11 mouse cellular contexts compared by ENCODE assay signal in the genomic region with DNA sequence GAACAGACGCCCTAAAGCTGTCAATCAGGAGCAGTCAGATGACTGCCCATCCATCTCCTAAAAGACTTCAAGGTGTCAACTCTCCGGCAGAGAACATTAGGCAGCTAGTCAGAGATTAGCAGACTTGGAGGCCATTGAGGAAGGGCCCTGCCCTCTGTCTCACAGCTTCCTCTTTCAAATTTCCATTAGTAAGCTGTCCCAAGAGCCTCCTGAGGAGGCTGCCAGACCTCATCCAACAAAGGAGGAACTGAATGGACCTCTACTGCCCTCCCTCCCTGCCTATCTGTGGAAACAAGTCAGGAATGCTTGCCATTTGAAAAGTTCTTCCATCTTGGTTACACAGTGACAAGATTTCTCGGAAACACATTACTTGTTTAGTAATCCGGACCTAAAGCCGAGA. TPM values are rescaled to one million over a fixed set of nuclear protein-coding genes. Genes with fewer than 3 reads are reported as not detected.
DNase-seq lines count a peak whose midpoint lies in the region; ATAC-seq and TF ChIP-seq lines count a peak whose summit lies in the region.
"Had no signal": no experiment of that assay in that cellular context is flagged by ENCODE, and none has a peak within 500 bp of the region (broad histone marks: within the 10 kb centered on the region; RNA-seq: fewer than 3 reads in every experiment).

No protein-coding gene starts in this region.

- no peak for TF ChIP-seq RAD21 in CH12.LX (IDR thresholded peaks at IDR 0.05; ENCODE audit: low read depth, low read length)

- H3K27ac ChIP-seq in heart, embryonic 12.5 days (ENCODE audit: poor library complexity, severe bottlenecking), result peak overlapping the region; percentile 97
- H3K27ac ChIP-seq in CH12.LX (ENCODE audit: insufficient read depth, low read depth) (peak overlapping the region; percentile 43), macrophage (peak overlapping the region; percentile 97)

- H3K9me3 ChIP-seq in heart, embryonic 12.5 days (replicated peaks), result no peaks in the 10 kb centered on the region
- no peaks in the 10 kb centered on the region for H3K9me3 ChIP-seq in CH12.LX (replicated peaks; ENCODE audit: low read length)

- in situ Hi-C loops in CH12.LX (cut with MboI; ENCODE audit: low pct_ligation_motif_present, low pct_unique_long_range_greater_than_20kb, low sequenced_read_pairs), result no loop called here

- peaks cover 53% of the 10 kb centered on the region for H3K4me1 ChIP-seq in heart, embryonic 12.5 days (replicated peaks)
- peaks cover 15 to 33% of the 10 kb centered on the region in 2 experiments for H3K4me1 ChIP-seq in CH12.LX (ENCODE audit: control insufficient read depth in 1 of 2, insufficient read depth in 2 of 2)

- TF ChIP-seq POLR2A in CH12.LX (IDR thresholded peaks at IDR 0.05; ENCODE audit: low read depth, low read length), result no peak

- no peak for ATAC-seq in heart, embryonic 12.5 days (ENCODE audit: insufficient number of reproducible peaks, low FRiP score)
- peak; percentile 83 for ATAC-seq in granulocyte monocyte progenitor cell, adult 5-6 weeks (replicated peaks; ENCODE audit: poor library complexity, severe bottlenecking)

- H3K9ac ChIP-seq in heart, embryonic 12.5 days, result no peak overlapping the region
- H3K9ac ChIP-seq in CH12.LX (ENCODE audit: insufficient read depth, low read depth), result peak overlapping the region; percentile 55

- intact Hi-C loops in heart, postnatal 25 days (cut with DNase I), result loop anchor here (2.0 kb wide), 1 partner anchor 15 kb away; the partner anchor contains the start of gene D5Ertd579e

- no peaks in the 10 kb centered on the region for H3K79me2 ChIP-seq in CH12.LX (replicated peaks; ENCODE audit: control insufficient read depth, extremely low read depth, insufficient read depth, poor library complexity, severe bottlenecking)
- peaks cover 4% of the 10 kb centered on the region; the same call in 1 of the 2 replicates for H3K79me2 ChIP-seq in macrophage (ENCODE audit: inconsistent target)

- 0 out of 2 replicates have a peak overlapping the region, but pooled peaks have one; percentile 66 for H3K4me2 ChIP-seq in heart, embryonic 12.5 days
- peak overlapping the region; percentile 64; the same call in 1 of the 2 replicates for H3K4me2 ChIP-seq in CH12.LX (ENCODE audit: insufficient read depth, low read depth, poor library complexity, severe bottlenecking)

- H3K27me3 ChIP-seq in heart, embryonic 12.5 days (replicated peaks), result no peaks in the 10 kb centered on the region
- H3K27me3 ChIP-seq in CH12.LX (replicated peaks), result no peaks in the 10 kb centered on the region

- peak; percentile 69 for TF ChIP-seq EP300 in CH12.LX (IDR thresholded peaks at IDR 0.05; ENCODE audit: low read length)

- DNase-seq in heart, postnatal 25 days (ENCODE audit: low spot score), result no peak
- DNase-seq in CH12.LX (ENCODE audit: extremely low read depth) (peak; percentile 54), MN1 (ENCODE audit: low spot score) (no peak)
- DNase-seq in cerebellum, postnatal 10 days, result no peak
- no peak for DNase-seq in layer of hippocampus, adult 18-20 months (ENCODE audit: low spot score in 2 of 2)
- DNase-seq: cerebellum, postnatal 36 days; kidney, adult 9 months; thymus, postnatal 36 days had no signal

- no peak for TF ChIP-seq CTCF in CH12.LX (conservative IDR thresholded peaks at IDR 0.05 in 1 of 2, IDR thresholded peaks at IDR 0.05 in 1 of 2; ENCODE audit: low read depth in 2 of 2, low read length in 2 of 2)

- 43% methylated on average over 5 of the region's 5 CpGs for WGBS in heart, embryonic 12.5 days
- 55% methylated on average over 5 of the region's 5 CpGs for WGBS in macrophage (ENCODE audit: missing documents)

- dilution Hi-C loops in CH12.LX (cut with MboI; ENCODE audit: extremely low pct_ligation_motif_present, extremely low pct_unique_long_range_greater_than_20kb, low sequenced_read_pairs), result no loop called here

- no peaks in the 10 kb centered on the region for H3K36me3 ChIP-seq in heart, embryonic 12.5 days
- peaks cover 0 to under 1% of the 10 kb centered on the region in 2 experiments for H3K36me3 ChIP-seq in CH12.LX (replicated peaks in 1 of 2; ENCODE audit: control insufficient read depth in 1 of 2, insufficient read depth in 1 of 2, low read length in 1 of 2)
- no peaks in the 10 kb centered on the region for H3K36me3 ChIP-seq in macrophage (ENCODE audit: inconsistent target)

- H3K4me3 ChIP-seq in heart, embryonic 12.5 days, result no peak overlapping the region
- H3K4me3 ChIP-seq in CH12.LX (replicated peaks in 1 of 3; ENCODE audit: low read depth in 2 of 3, low read length in 2 of 3, poor library complexity in 1 of 3) (peak overlapping the region in 2 of 3 experiments; percentile 48 to 54), macrophage (ENCODE audit: inconsistent target) (peak overlapping the region; percentile 2; the same call in 1 of the 2 replicates)

TF ChIP-seq in CH12.LX, 34 proteins besides CTCF, POLR2A, EP300 and RAD21:
- TF ChIP-seq ZNF384 (IDR thresholded peaks at IDR 0.05; ENCODE audit: low read depth, low read length) (no peak), MEF2A (IDR thresholded peaks at IDR 0.05; ENCODE audit: borderline replicate concordance, low read depth, low read length) (0 out of 2 replicates have a peak, but pooled peaks have one; percentile 32), IRF4 (IDR thresholded peaks at IDR 0.05; ENCODE audit: low read depth, low read length) (0 out of 2 replicates have a peak, but pooled peaks have one; percentile 30), BHLHE40 (IDR thresholded peaks at IDR 0.05; ENCODE audit: low read depth, low read length) (no peak), MAFK (IDR thresholded peaks at IDR 0.05; ENCODE audit: insufficient replicate concordance, low read length) (no peak), NRF1 (IDR thresholded peaks at IDR 0.05; ENCODE audit: low read depth, low read length) (no peak), TBP (conservative IDR thresholded peaks at IDR 0.05; ENCODE audit: low read depth, low read length) (no peak), JUND (conservative IDR thresholded peaks at IDR 0.05; ENCODE audit: low read depth, low read length) (no peak), MAX (IDR thresholded peaks at IDR 0.05; ENCODE audit: low read length) (0 out of 2 replicates have a peak, but pooled peaks have one; percentile 17), PAX5 (IDR thresholded peaks at IDR 0.05; ENCODE audit: low read length) (no peak), HCFC1 (IDR thresholded peaks at IDR 0.05; ENCODE audit: low read depth, low read length) (peak; percentile 14; the same call in 1 of the 2 replicates), USF1 (IDR thresholded peaks at IDR 0.05; ENCODE audit: low read depth, low read length) (no peak), SIN3A (IDR thresholded peaks at IDR 0.05; ENCODE audit: low read length) (peak; percentile 35; the same call in 1 of the 2 replicates), ELF1 (IDR thresholded peaks at IDR 0.05; ENCODE audit: low read depth, low read length) (0 out of 2 replicates have a peak, but pooled peaks have one; percentile 25)
TF ChIP-seq in CH12.LX: peak in this region for 6.

RNA-seq across cellular contexts. Expression of gene D5Ertd579e, which starts 16.0 kb away (rescaled TPM):
- polyA plus RNA-seq in heart, embryonic 12.5 days (2016; fragmentation: Nextera tagmentation; extraction: Ambion mirVana), result 35.1 and 37.2 TPM in 2 replicates
- 10 to 100 TPM; 79.8 to 91.2 TPM for total RNA-seq in heart, postnatal 25 days (2021)
- total RNA-seq in CH12.LX (2012; rRNA removed) (13.6 and 13.7 TPM in 2 replicates), CH12.LX (2014; rRNA removed) (21.6 and 22.9 TPM in 2 replicates)
- polyA plus RNA-seq in CH12.LX (2012; ENCODE audit: insufficient read length, low read depth) (23.7 and 29.4 TPM in 2 replicates), macrophage (2018) (17.3 to 23.8 TPM (median 23.4 TPM) in 3 replicates)
- total RNA-seq in granulocyte monocyte progenitor cell, adult 5-6 weeks (2014; fragmentation: Nextera tagmentation), result 20.5 and 20.9 TPM in 2 replicates
- total RNA-seq in granulocyte monocyte progenitor cell, adult 5-6 weeks (2017), result 14.2 and 23.8 TPM in 2 replicates
- 100 to 1,000 TPM in 22 of 26 experiments, 10 to 100 TPM in 4; 70.8 to 283 (median 183) TPM for total RNA-seq in macrophage (2018; cell fraction: chromatin; rRNA removed)
- 10 to 100 TPM; 13.7 to 40.9 (median 24.9) TPM for total RNA-seq in macrophage (2018; cell fraction: cytosol; rRNA removed)
- 100 to 1,000 TPM in 14 of 26 experiments, 10 to 100 TPM in 12; 49.9 to 175 (median 103) TPM for total RNA-seq in macrophage (2018; cell fraction: nucleus; rRNA removed)
- total RNA-seq in layer of hippocampus, adult 18-20 months (2021), result 10 to 100 TPM; 89.0 to 98.6 TPM

RNA-seq across cellular contexts. Expression of gene Bloc1s4, which starts 36.6 kb away (rescaled TPM):
- 21.0 and 21.3 TPM in 2 replicates for polyA plus RNA-seq in heart, embryonic 12.5 days (2016; fragmentation: Nextera tagmentation; extraction: Ambion mirVana)
- total RNA-seq in heart, postnatal 25 days (2021), result 10 to 100 TPM; 12.9 to 13.0 TPM
- total RNA-seq in CH12.LX (2012; rRNA removed) (20.9 and 23.9 TPM in 2 replicates), CH12.LX (2014; rRNA removed) (23.3 and 24.6 TPM in 2 replicates)
- polyA plus RNA-seq in CH12.LX (2012; ENCODE audit: insufficient read length, low read depth) (21.2 and 22.9 TPM in 2 replicates), macrophage (2018) (6.8 to 19.4 TPM (median 17.0 TPM) in 3 replicates)
- 5.2 and 10.2 TPM in 2 replicates for total RNA-seq in granulocyte monocyte progenitor cell, adult 5-6 weeks (2014; fragmentation: Nextera tagmentation)
- total RNA-seq in granulocyte monocyte progenitor cell, adult 5-6 weeks (2017), result 17.1 and 20.9 TPM in 2 replicates
- total RNA-seq in macrophage (2018; cell fraction: chromatin; rRNA removed), result 10 to 100 TPM in 8 of 26 experiments, 1 to 10 TPM in 18; 1.0 to 15.7 (median 7.3) TPM
- 10 to 100 TPM; 15.1 to 21.6 (median 18.8) TPM for total RNA-seq in macrophage (2018; cell fraction: cytosol; rRNA removed)
- 10 to 100 TPM in 20 of 26 experiments, 1 to 10 TPM in 6; 4.6 to 20.4 (median 12.9) TPM for total RNA-seq in macrophage (2018; cell fraction: nucleus; rRNA removed)
- 10 to 100 TPM; 23.7 to 25.2 TPM for total RNA-seq in layer of hippocampus, adult 18-20 months (2021)

Comparison
In these comparisons a context has a peak if more than half of its experiments do, and no peak if none do; other contexts are left out.
1. H3K27ac ChIP-seq: peak in every context shown above with its lines; median percentile 97 in heart, embryonic 12.5 days; 97 in macrophage; 43 in CH12.LX.